Mouse (Mus musculus) ES-E14 (cell line): ENCODE measurements around the gene Col25a1. TPM values are rescaled to one million over a fixed set of nuclear protein-coding genes. Genes with fewer than 3 reads are reported as not detected.

ENCODE experiments used
- DNase-seq: peaks from one replicate; pipeline ENCODE4 v3.0.0-alpha.2; 2013; ENCODE audit warnings: low read depth, low spot score
- H3K27ac ChIP-seq: 2 replicates; pipeline ENCODE4 v1.5.1; 2012; ENCODE audit warnings: low read depth, mild to moderate bottlenecking, low read length, moderate library complexity, mixed read lengths; ENCODE audit not compliant: poor library complexity, insufficient read depth, severe bottlenecking
- H3K36me3 ChIP-seq: 2 replicates; pipeline ENCODE4 v1.6.1; 2012; ENCODE audit warnings: mild to moderate bottlenecking, low read length, moderate library complexity, mixed read lengths; ENCODE audit not compliant: control insufficient read depth, poor library complexity, insufficient read depth, severe bottlenecking
- H3K4me1 ChIP-seq, 2 experiments: fragments of 150-350 bp in 1 of 2; sonication (generic) in 1 of 2; 2 replicates each; pipeline ENCODE4 v1.6.1; 2012; ENCODE audit warnings: low read length in 2 of 2, mild to moderate bottlenecking in 1 of 2, mixed read lengths in 1 of 2; ENCODE audit not compliant: control insufficient read depth in 2 of 2, insufficient read depth in 2 of 2, poor library complexity in 1 of 2
- H3K4me3 ChIP-seq, 2 experiments: fragments of 150-350 bp in 1 of 2; sonication (generic) in 1 of 2; 2 replicates each; pipeline ENCODE4 v1.5.1; 2012; ENCODE audit warnings: low read length in 2 of 2, low read depth in 1 of 2, mild to moderate bottlenecking in 1 of 2, mixed read lengths in 1 of 2; ENCODE audit not compliant: insufficient read depth in 1 of 2, poor library complexity in 1 of 2, severe bottlenecking in 1 of 2
- H3K9ac ChIP-seq: 2 replicates; pipeline ENCODE4 v1.6.1; 2012; ENCODE audit warnings: low read depth, mild to moderate bottlenecking, low read length, mixed read lengths; ENCODE audit not compliant: poor library complexity, insufficient read depth, severe bottlenecking
- H3K9me3 ChIP-seq: fragments of 150-350 bp; sonication (generic); 2 replicates; pipeline ENCODE4 v1.6.1; 2012; ENCODE audit warnings: low read depth, mild to moderate bottlenecking, low read length; ENCODE audit not compliant: control insufficient read depth, insufficient read depth
- CHD2 ChIP-seq: IDR thresholded peaks from 2 replicates; pipeline ENCODE4 v1.6.1; 2014; ENCODE audit warnings: mild to moderate bottlenecking, low read depth, low read length, inconsistent platforms
- HCFC1 ChIP-seq: IDR thresholded peaks from 2 replicates; pipeline ENCODE4 v1.6.1; 2012; ENCODE audit warnings: low read length, inconsistent platforms, borderline replicate concordance; ENCODE audit not compliant: insufficient read depth
- MAFK ChIP-seq: IDR thresholded peaks from 2 replicates; pipeline ENCODE4 v1.6.1; 2014; ENCODE audit warnings: mild to moderate bottlenecking, low read depth, low read length, inconsistent platforms; ENCODE audit not compliant: insufficient read depth
- ZC3H11A ChIP-seq: IDR thresholded peaks from 2 replicates; pipeline ENCODE4 v1.6.1; 2012; ENCODE audit warnings: low read depth, mild to moderate bottlenecking, inconsistent platforms, low read length, borderline replicate concordance
- ZNF384 ChIP-seq: IDR thresholded peaks from 2 replicates; pipeline ENCODE4 v1.6.1; 2012; ENCODE audit warnings: low read depth, low read length, inconsistent platforms
- in situ Hi-C, 2 experiments: fragments of 600-800 bp; cut with MboI; formaldehyde crosslinking; loops; one replicate each; pipeline ENCODE4 v1.15.1; 2025; ENCODE audit warnings: low sequenced_read_pairs in 2 of 2, inconsistent platforms in 1 of 2; ENCODE audit not compliant: unreplicated experiment in 2 of 2
- total RNA-seq: library from RNA; depleted of rRNA; stranded (reverse); fragments of 300-350 nt; gene quantifications from 2 replicates; pipeline ENCODE4 v1.2.3, GENCODE M21; 2012

Gene Col25a1
- total RNA-seq, 1 experiment: 0.45 TPM

DNA sequence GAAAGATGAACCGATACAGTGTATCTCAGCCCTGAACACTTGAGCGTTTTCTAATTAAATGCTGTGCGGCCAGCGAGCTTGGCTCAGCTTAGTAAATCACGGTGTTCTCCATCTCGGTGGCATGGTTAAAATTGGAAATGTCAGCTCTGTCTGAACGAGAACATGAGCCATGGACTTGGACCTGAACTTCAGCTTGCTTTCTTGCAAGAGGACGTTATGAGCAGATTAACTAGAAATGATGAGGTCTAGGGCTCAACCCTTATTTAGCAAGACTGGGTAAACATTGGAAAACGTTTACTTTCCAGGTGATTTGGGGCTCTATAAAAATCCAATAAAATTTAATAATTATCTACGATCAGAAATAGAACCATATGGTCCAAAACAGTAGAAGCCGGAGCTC, 83.3 kb downstream of the Col25a1 start:
- DNase-seq: no peak
- TF ChIP-seq ZC3H11A (no peak), MAFK (no peak), ZNF384 (no peak), CHD2 (no peak), HCFC1 (no peak)
- Histone ChIP-seq H3K9me3 (no peaks in the 10 kb centered on the region), H3K27ac (no peak overlapping the region), H3K4me1 (no peaks in the 10 kb centered on the region), H3K4me3 (no peak overlapping the region), H3K9ac (no peak overlapping the region), H3K36me3 (no peaks in the 10 kb centered on the region)
- in situ Hi-C loops: no loop called here

DNA sequence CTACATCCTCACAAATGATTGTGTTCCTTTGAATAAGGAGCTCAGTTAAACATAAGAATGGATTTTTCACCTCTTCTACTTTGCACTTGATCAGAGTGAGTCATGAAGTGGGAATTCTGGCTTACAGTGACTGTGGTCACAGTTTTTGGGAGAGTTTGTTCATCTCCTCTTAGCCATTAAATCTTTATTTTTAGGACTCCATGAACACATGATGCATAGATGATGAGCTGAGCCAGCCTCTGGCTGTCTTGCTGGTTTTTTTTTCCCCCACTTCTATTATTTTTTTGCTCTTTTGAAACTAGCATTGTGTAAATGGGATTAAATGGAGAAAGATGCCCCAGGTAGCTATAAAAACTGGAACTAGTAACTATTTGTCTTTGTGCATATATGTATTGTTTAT, 84.8 kb downstream of the Col25a1 start:
- Histone ChIP-seq H3K4me1 (no peaks in the 10 kb centered on the region), H3K9ac (no peak overlapping the region), H3K9me3 (no peaks in the 10 kb centered on the region), H3K4me3 (no peak overlapping the region), H3K36me3 (no peaks in the 10 kb centered on the region), H3K27ac (no peak overlapping the region)
- TF ChIP-seq MAFK (no peak), ZC3H11A (no peak)
- DNase-seq: no peak
- in situ Hi-C loops: no loop called here

DNA sequence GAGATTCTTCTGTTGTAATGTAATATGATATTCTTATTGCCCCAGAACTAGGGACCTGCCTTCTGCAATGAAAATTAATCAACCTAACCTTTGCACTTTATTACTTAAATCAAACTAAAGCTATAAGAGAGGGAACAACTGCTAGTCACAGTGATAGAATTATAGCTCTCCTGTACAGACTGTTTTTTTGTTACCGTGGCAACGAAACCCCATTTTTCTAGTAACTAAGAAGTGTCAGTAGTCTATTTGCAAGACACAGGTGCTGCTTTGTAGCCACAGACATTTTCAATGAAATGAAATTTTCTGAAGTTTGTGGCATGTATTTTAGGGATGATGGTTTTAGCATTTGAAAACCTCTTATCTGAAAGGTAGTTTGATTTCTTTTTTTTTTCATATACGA, 85.3 kb downstream of the Col25a1 start:
- DNase-seq: no peak
- Histone ChIP-seq H3K9ac (no peak overlapping the region), H3K36me3 (no peaks in the 10 kb centered on the region), H3K4me3 (no peak overlapping the region), H3K27ac (no peak overlapping the region), H3K4me1 (no peaks in the 10 kb centered on the region), H3K9me3 (no peaks in the 10 kb centered on the region)
- in situ Hi-C loops: no loop called here
- TF ChIP-seq CHD2 (no peak), HCFC1 (no peak), MAFK (no peak), ZC3H11A (no peak), ZNF384 (no peak)

DNA sequence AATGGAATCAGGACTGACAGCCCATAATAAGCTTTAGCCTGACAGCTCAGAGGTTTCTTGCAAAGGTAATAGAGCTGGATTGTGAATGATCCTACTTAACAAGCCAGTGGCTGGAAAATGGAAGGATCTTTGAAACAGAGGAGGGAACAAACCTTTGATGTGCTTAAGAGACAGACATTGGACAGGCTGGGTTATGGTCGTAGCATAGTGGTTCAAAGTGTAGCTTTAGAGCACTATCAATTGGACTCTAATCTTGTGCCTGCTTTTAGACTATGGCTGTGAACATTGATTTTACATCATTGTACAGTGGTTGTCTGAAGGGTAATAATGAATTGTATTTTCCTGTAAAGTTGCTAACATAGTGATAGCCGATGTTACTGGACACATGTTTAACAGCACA, 86.4 kb downstream of the Col25a1 start:
- H3K4me1 ChIP-seq: no peaks in the 10 kb centered on the region
- H3K27ac ChIP-seq: no peak overlapping the region
- TF ChIP-seq ZNF384 (no peak), MAFK (no peak), HCFC1 (no peak)
- H3K36me3 ChIP-seq: no peaks in the 10 kb centered on the region
- in situ Hi-C loops: no loop called here
- H3K9ac ChIP-seq: no peak overlapping the region
- no peaks in the 10 kb centered on the region for H3K9me3 ChIP-seq
- H3K4me3 ChIP-seq: no peak overlapping the region
- no peak for DNase-seq

DNA sequence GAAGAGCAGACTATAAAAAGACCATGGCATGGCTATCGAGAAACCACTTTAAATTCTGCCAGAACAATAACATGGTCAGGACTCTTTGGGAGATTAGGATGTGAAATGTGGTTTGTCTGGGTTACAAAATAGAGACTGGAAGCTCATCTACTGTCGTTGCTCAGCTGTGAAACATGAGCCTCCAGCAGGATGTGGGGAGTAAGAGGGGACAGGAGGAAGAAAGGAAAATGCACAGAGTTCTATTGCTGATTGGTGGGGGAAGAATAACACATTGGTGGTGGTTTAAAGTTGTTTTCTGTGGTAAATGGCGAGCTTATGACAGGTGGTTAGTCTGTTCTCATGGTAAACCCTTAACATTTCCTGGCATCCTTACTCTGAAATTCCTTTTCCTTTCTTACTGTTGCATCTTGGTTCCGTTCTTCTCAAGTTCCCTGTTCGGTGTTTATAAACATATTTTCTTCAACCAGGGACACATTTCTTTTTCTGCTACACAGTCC, 87.0 kb downstream of the Col25a1 start:
- Histone ChIP-seq H3K4me3 (no peak overlapping the region), H3K9me3 (no peaks in the 10 kb centered on the region), H3K36me3 (no peaks in the 10 kb centered on the region), H3K4me1 (no peaks in the 10 kb centered on the region), H3K9ac (no peak overlapping the region), H3K27ac (no peak overlapping the region)
- DNase-seq: no peak
- no peak for TF ChIP-seq ZC3H11A
- no peak for TF ChIP-seq ZNF384
- no peak for TF ChIP-seq HCFC1
- no peak for TF ChIP-seq MAFK
- in situ Hi-C loops: no loop called here
